Mouse (Mus musculus): ENCODE data around the gene Akap17b.

GRCm38 (mm10) chrX:36602926-36603325, 42.3 kb downstream of the Akap17b start:
- no peak for TF ChIP-seq MYOG (IDR thresholded peaks at IDR 0.05; ENCODE audit: control insufficient read depth, extremely low read depth, insufficient read length)
- TF ChIP-seq CTCF (IDR thresholded peaks at IDR 0.05; ENCODE audit: control insufficient read depth, insufficient read depth, insufficient read length) = no peak
- TF ChIP-seq MAX (IDR thresholded peaks at IDR 0.05) = no peak
- TF ChIP-seq USF1 (IDR thresholded peaks at IDR 0.05; ENCODE audit: low read depth) = no peak
- TF ChIP-seq CEBPB (IDR thresholded peaks at IDR 0.05; ENCODE audit: low read depth) = no peak
- TF ChIP-seq MYOD1 (IDR thresholded peaks at IDR 0.05; ENCODE audit: control insufficient read depth, insufficient read length, low read depth) = no peak
